ENCODE assay signal across 8 mouse cellular contexts in the genomic region with DNA sequence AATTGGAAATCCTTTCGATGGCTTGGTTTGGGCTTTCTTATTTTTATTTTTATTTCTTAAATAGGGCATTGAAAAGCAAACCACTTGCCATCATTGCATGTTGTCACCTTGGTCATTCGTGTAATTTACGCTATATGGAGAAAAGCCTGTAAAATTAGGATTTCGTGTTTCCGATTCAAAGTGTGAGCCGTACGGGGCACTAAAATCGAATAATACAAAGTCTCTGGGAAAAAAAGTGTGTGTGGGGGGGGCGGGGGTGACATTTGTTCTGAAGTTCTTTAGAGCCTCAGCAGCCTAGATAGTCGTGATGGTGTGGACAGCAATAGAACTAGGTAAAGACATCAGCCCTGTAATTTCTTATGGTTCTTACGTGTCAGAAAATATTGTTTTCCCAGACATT. TPM values are rescaled to one million over a fixed set of nuclear protein-coding genes. Genes with fewer than 3 reads are reported as not detected.
A peak's percentile ranks its signal among the peaks of the same experiment; 100 is the strongest.
DNase-seq lines count a peak whose midpoint lies in the region; ATAC-seq and TF ChIP-seq lines count a peak whose summit lies in the region.

No protein-coding gene starts in this region.

- no peak for TF ChIP-seq CTCF in kidney, adult 2 months (conservative IDR thresholded peaks at IDR 0.05; ENCODE audit: insufficient read depth, insufficient read length, low read depth, low read length)
- TF ChIP-seq CTCF in cortical plate, adult 2 months (IDR thresholded peaks at IDR 0.05; ENCODE audit: extremely low read depth, insufficient read depth, low read length), result no peak
- no peak for TF ChIP-seq CTCF in thymus, adult 2 months (IDR thresholded peaks at IDR 0.05; ENCODE audit: borderline replicate concordance, control insufficient read depth, extremely low read depth, insufficient read depth, low read length, poor library complexity)

- no peak for DNase-seq in kidney, adult 2 months
- DNase-seq in kidney, adult 11 months, result no peak
- DNase-seq in right cerebral cortex, adult 2 months (ENCODE audit: low spot score in 2 of 2), result no peak
- no peak for DNase-seq in right cerebral cortex, postnatal 10 days (ENCODE audit: low spot score in 2 of 2)
- no peak for DNase-seq in thymus, adult 2 months

- TF ChIP-seq POLR2A in kidney, adult 2 months (IDR thresholded peaks at IDR 0.05; ENCODE audit: low read depth, low read length), result no peak
- no peak for TF ChIP-seq POLR2A in cortical plate, adult 2 months (IDR thresholded peaks at IDR 0.05; ENCODE audit: extremely low read depth, insufficient read depth, low read length)
- no peak for TF ChIP-seq POLR2A in thymus, adult 2 months (IDR thresholded peaks at IDR 0.05; ENCODE audit: control insufficient read depth, extremely low read depth, insufficient read depth, low read length, poor library complexity)

- H3K4me2 ChIP-seq in hindbrain, embryonic 16.5 days (ENCODE audit: low read length), result peak overlapping the region; percentile 77
- H3K4me2 ChIP-seq in midbrain, embryonic 16.5 days (ENCODE audit: low read length), result peak overlapping the region; percentile 72

- H3K4me3 ChIP-seq in kidney, adult 2 months (ENCODE audit: insufficient read depth, low read depth, low read length), result peak overlapping the region; percentile 56; the same call in 1 of the 2 replicates
- H3K4me3 ChIP-seq in cortical plate, adult 2 months (ENCODE audit: insufficient read depth, low read length), result peak overlapping the region; percentile 50
- H3K4me3 ChIP-seq in hindbrain, embryonic 16.5 days (ENCODE audit: low read length), result peak overlapping the region; percentile 77
- H3K4me3 ChIP-seq in midbrain, embryonic 16.5 days (ENCODE audit: low read depth, low read length), result peak overlapping the region; percentile 53
- H3K4me3 ChIP-seq in thymus, adult 2 months (ENCODE audit: control insufficient read depth, insufficient read depth, low read length), result no peak overlapping the region

- WGBS in kidney, adult 2 months, result 29% methylated on average over 11 of the region's 11 CpGs
- WGBS in hindbrain, embryonic 16.5 days, result 31% methylated on average over 11 of the region's 11 CpGs
- 22% methylated on average over 11 of the region's 11 CpGs for WGBS in midbrain, embryonic 16.5 days
- WGBS in thymus, adult 2 months, result 81% methylated on average over 11 of the region's 11 CpGs

- peak overlapping the region; percentile 91 for H3K27ac ChIP-seq in kidney, adult 2 months (ENCODE audit: insufficient read depth, low read depth, low read length)
- H3K27ac ChIP-seq in cortical plate, adult 2 months (ENCODE audit: insufficient read depth, low read length), result peak overlapping the region; percentile 97
- peak overlapping the region; percentile 100 for H3K27ac ChIP-seq in hindbrain, embryonic 16.5 days (ENCODE audit: low read depth, low read length)
- peak overlapping the region; percentile 99 for H3K27ac ChIP-seq in midbrain, embryonic 16.5 days (ENCODE audit: low read length)
- no peak overlapping the region for H3K27ac ChIP-seq in thymus, adult 2 months (ENCODE audit: control insufficient read depth, insufficient read depth, low read length)

- no peaks in the 10 kb centered on the region for H3K27me3 ChIP-seq in kidney, adult 2 months (replicated peaks; ENCODE audit: control insufficient read depth, insufficient read depth, low read length)
- no peaks in the 10 kb centered on the region for H3K27me3 ChIP-seq in hindbrain, embryonic 16.5 days (replicated peaks; ENCODE audit: control insufficient read depth, insufficient read depth, low read length)
- H3K27me3 ChIP-seq in midbrain, embryonic 16.5 days (ENCODE audit: control insufficient read depth, insufficient read depth, low read depth, low read length), result no peaks in the 10 kb centered on the region
- no peaks in the 10 kb centered on the region for H3K27me3 ChIP-seq in thymus, adult 2 months (ENCODE audit: control insufficient read depth, insufficient read depth, low read length)

- no peaks in the 10 kb centered on the region for H3K4me1 ChIP-seq in kidney, adult 2 months (ENCODE audit: control insufficient read depth, insufficient read depth, low read length)
- no peaks in the 10 kb centered on the region for H3K4me1 ChIP-seq in cortical plate, adult 2 months (ENCODE audit: control insufficient read depth, insufficient read depth, low read length)
- H3K4me1 ChIP-seq in hindbrain, embryonic 16.5 days (ENCODE audit: control insufficient read depth, insufficient read depth, low read depth, low read length), result no peaks in the 10 kb centered on the region
- 0 out of 2 replicates have a peak, but pooled peaks cover 2% of the 10 kb centered on the region for H3K4me1 ChIP-seq in midbrain, embryonic 16.5 days (ENCODE audit: control insufficient read depth, insufficient read depth, low read length)
- peaks cover 5% of the 10 kb centered on the region; the same call in 1 of the 2 replicates for H3K4me1 ChIP-seq in thymus, adult 2 months (replicated peaks; ENCODE audit: control insufficient read depth, insufficient read depth, low read length)

- H3K36me3 ChIP-seq in kidney, adult 2 months (ENCODE audit: control insufficient read depth, insufficient read depth, low read length), result no peaks in the 10 kb centered on the region
- peaks cover 5% of the 10 kb centered on the region for H3K36me3 ChIP-seq in hindbrain, embryonic 16.5 days (ENCODE audit: control insufficient read depth, insufficient read depth, low read length)
- peaks cover 5% of the 10 kb centered on the region; the same call in 1 of the 2 replicates for H3K36me3 ChIP-seq in midbrain, embryonic 16.5 days (ENCODE audit: control insufficient read depth, insufficient read depth, low read length)
- H3K36me3 ChIP-seq in thymus, adult 2 months (ENCODE audit: control insufficient read depth, insufficient read depth, low read length), result no peaks in the 10 kb centered on the region

- no peaks in the 10 kb centered on the region for H3K9me3 ChIP-seq in hindbrain, embryonic 16.5 days (ENCODE audit: control insufficient read depth, low read length)
- peaks cover 2% of the 10 kb centered on the region; the same call in 1 of the 2 replicates for H3K9me3 ChIP-seq in midbrain, embryonic 16.5 days (replicated peaks; ENCODE audit: control insufficient read depth, low read length, poor library complexity, severe bottlenecking)

- peak overlapping the region; percentile 98 for H3K9ac ChIP-seq in hindbrain, embryonic 16.5 days (ENCODE audit: low read depth, low read length)
- peak overlapping the region; percentile 93 for H3K9ac ChIP-seq in midbrain, embryonic 16.5 days (ENCODE audit: low read depth, low read length)

- no peak for ATAC-seq in hindbrain, embryonic 16.5 days
- peak; percentile 19; the same call in 1 of the 2 replicates for ATAC-seq in midbrain, embryonic 16.5 days

RNA-seq across cellular contexts. Expression of a gene that starts 1.2 kb away (rescaled TPM):
- polyA plus RNA-seq in kidney, adult 2 months (2012; rRNA removed), result 2.5 and 3.3 TPM in 2 replicates
- polyA plus RNA-seq in cortical plate, adult 2 months (2012; rRNA removed), result 7.2 and 7.8 TPM in 2 replicates
- 22.7 and 26.0 TPM in 2 replicates for polyA plus RNA-seq in hindbrain, embryonic 16.5 days (2015; fragmentation: Nextera tagmentation; extraction: Ambion mirVana)
- 23.9 and 24.7 TPM in 2 replicates for polyA plus RNA-seq in midbrain, embryonic 16.5 days (2015; fragmentation: Nextera tagmentation; extraction: Ambion mirVana)
- polyA plus RNA-seq in thymus, adult 2 months (2012; rRNA removed), result 1.2 and 1.6 TPM in 2 replicates
